Mouse (Mus musculus) hindbrain, embryonic 14.5 days (tissue): ENCODE data around the gene Shroom4. TPM values are rescaled to one million over a fixed set of nuclear protein-coding genes. Genes with fewer than 3 reads are reported as not detected.

ENCODE experiments used
- ATAC-seq: fragments of 200-750 bp; cut with Nextera tagmentation; 2 replicates; pipeline ENCODE4 v1.8.0; 2017; ENCODE audit warnings: moderate number of reproducible peaks, mild to moderate bottlenecking, moderate TSS enrichment, moderate library complexity; ENCODE audit not compliant: low FRiP score
- DNase-seq: peaks from one replicate; pipeline ENCODE4 v3.0.0-alpha.2; 2015; ENCODE audit warnings: low spot score
- H3K27ac ChIP-seq: fragments of 300-500 bp; sonication (generic); 2 replicates; pipeline ENCODE4 v1.5.1; 2014; ENCODE audit warnings: mild to moderate bottlenecking, moderate library complexity
- H3K27me3 ChIP-seq: fragments of 300-500 bp; sonication (generic); 2 replicates; pipeline ENCODE4 v1.6.1; 2014; ENCODE audit warnings: mild to moderate bottlenecking, low read length, mixed read lengths; ENCODE audit not compliant: control insufficient read depth, insufficient read depth
- H3K36me3 ChIP-seq: fragments of 300-500 bp; sonication (generic); replicated peaks from 2 replicates; pipeline ENCODE4 v1.6.1; 2014; ENCODE audit not compliant: control insufficient read depth, insufficient read depth
- H3K4me1 ChIP-seq: fragments of 300-500 bp; sonication (generic); replicated peaks from 2 replicates; pipeline ENCODE4 v1.6.1; 2014; ENCODE audit warnings: antibody characterized with exemption, low read length, mixed read lengths; ENCODE audit not compliant: control insufficient read depth, insufficient read depth
- H3K4me2 ChIP-seq: fragments of 300-500 bp; sonication (generic); replicated peaks from 2 replicates; pipeline ENCODE4 v1.6.1; 2014; ENCODE audit warnings: mild to moderate bottlenecking, moderate library complexity
- H3K4me3 ChIP-seq: fragments of 300-500 bp; sonication (generic); replicated peaks from 2 replicates; pipeline ENCODE4 v1.5.1; 2014; ENCODE audit warnings: mild to moderate bottlenecking, low read length
- H3K9ac ChIP-seq: fragments of 300-500 bp; sonication (generic); 2 replicates; pipeline ENCODE4 v1.6.1; 2014
- H3K9me3 ChIP-seq: fragments of 300-500 bp; sonication (generic); 2 replicates; pipeline ENCODE4 v1.6.1; 2016; ENCODE audit warnings: low read length; ENCODE audit not compliant: control insufficient read depth
- WGBS: fragments of 180-500 bp; shearing (Covaris S2); extraction: QIAGEN DNeasy Blood & Tissue Kit; methylation state at CpG from one replicate; pipeline ENCODE4 v1.1.7; 2014; 5-methylcytosine and 5-hydroxymethylcytosine counted together
- polyA plus RNA-seq: library from polyadenylated mRNA; unstranded; fragments of >200 nt; fragmentation: Nextera tagmentation; extraction: Ambion mirVana; gene quantifications from 2 replicates; pipeline ENCODE4 v1.2.1, GENCODE M21; 2014

Shroom4 gene
- polyA plus RNA-seq, 1 experiment from 2014 or later = 2.5 TPM

- Histone ChIP-seq H3K4me3 (no peak overlapping the region), H3K9me3 (no peaks in the 10 kb centered on the region), H3K27ac (no peak overlapping the region), H3K4me2 (no peak overlapping the region), H3K4me1 (no peaks in the 10 kb centered on the region), H3K27me3 (no peaks in the 10 kb centered on the region), H3K36me3 (no peaks in the 10 kb centered on the region), H3K9ac (no peak overlapping the region)
- WGBS = 84% methylated on average over 2 of the region's 2 CpGs
- no peak for ATAC-seq
- DNase-seq = no peak
These were observed 137.0 kb downstream of the Shroom4 start for GRCm38 (mm10) chrX:6536636-6537035.

DNA sequence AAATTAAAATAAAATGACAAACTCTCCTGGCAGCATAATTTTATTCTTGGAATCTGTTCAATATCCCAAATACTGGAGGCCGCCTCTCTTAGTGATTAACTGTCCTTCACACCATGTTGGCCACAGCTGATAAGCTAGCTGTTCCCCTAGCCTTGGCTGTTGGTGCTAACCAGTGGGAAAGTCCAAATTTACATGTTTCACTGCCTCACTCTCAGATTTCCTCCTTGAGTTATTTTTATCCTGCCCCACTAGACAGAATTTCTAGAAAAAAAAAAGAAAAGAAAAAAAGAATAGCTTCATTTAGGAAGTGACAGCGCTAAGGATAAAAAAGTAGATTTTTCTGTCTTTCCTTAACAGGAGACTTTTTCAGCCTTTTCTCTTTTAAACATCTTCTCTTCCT, 138.0 kb downstream of the Shroom4 start:
- H3K4me1 ChIP-seq = no peaks in the 10 kb centered on the region
- H3K27ac ChIP-seq = no peak overlapping the region
- no peaks in the 10 kb centered on the region for H3K36me3 ChIP-seq
- no peaks in the 10 kb centered on the region for H3K9me3 ChIP-seq
- no peak for ATAC-seq
- WGBS = 82% methylated on average over 2 of the region's 2 CpGs
- DNase-seq = no peak
- H3K4me3 ChIP-seq = no peak overlapping the region
- H3K27me3 ChIP-seq = no peaks in the 10 kb centered on the region
- no peak overlapping the region for H3K9ac ChIP-seq
- no peak overlapping the region for H3K4me2 ChIP-seq

GRCm38 (mm10) chrX:6565066-6565465, 165.4 kb downstream of the Shroom4 start:
- 83% methylated on average over 1 of the region's 1 CpGs for WGBS
- Histone ChIP-seq H3K27me3 (no peaks in the 10 kb centered on the region), H3K4me1 (no peaks in the 10 kb centered on the region)

DNA sequence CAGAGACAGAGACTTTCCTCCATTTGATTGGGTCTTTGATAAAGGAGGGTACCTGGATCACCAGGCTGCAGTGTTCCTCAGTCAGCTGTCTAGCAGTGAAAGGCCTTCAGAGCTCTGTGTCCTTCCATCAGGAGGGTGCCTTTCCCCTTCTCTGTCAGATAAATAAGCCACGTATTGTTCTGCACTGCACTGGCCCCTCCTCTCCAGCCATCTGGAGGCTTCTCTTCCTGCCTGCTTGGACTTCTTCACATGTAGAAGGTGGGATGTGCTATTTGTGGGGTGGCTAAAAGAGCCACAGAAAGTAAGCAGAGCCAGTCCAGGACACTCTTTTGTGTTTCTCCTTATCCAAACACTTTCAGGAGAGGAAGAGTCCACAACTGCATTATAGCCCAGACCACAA, 174.9 kb downstream of the Shroom4 start:
- no peak for DNase-seq
- Histone ChIP-seq H3K4me1 (no peaks in the 10 kb centered on the region), H3K9ac (no peak overlapping the region), H3K4me3 (no peak overlapping the region), H3K9me3 (no peaks in the 10 kb centered on the region), H3K27me3 (no peaks in the 10 kb centered on the region), H3K36me3 (no peaks in the 10 kb centered on the region), H3K4me2 (no peak overlapping the region), H3K27ac (no peak overlapping the region)
- 42% methylated on average over 1 of the region's 1 CpGs for WGBS
- no peak for ATAC-seq

More at GRCm38 (mm10) chrX:6565066-6565465, 165.4 kb downstream of the Shroom4 start:
- H3K36me3 ChIP-seq = no peaks in the 10 kb centered on the region
- no peak overlapping the region for H3K4me3 ChIP-seq
- H3K27ac ChIP-seq = no peak overlapping the region
- H3K4me2 ChIP-seq = no peak overlapping the region
- no peak overlapping the region for H3K9ac ChIP-seq
- DNase-seq = no peak
- H3K9me3 ChIP-seq = no peaks in the 10 kb centered on the region
- no peak for ATAC-seq

GRCm38 (mm10) chrX:6577001-6577400, 177.3 kb downstream of the Shroom4 start:
- ATAC-seq (no peak), DNase-seq (no peak)
- H3K36me3 ChIP-seq = no peaks in the 10 kb centered on the region
- H3K9ac ChIP-seq = no peak overlapping the region
- no peak overlapping the region for H3K4me3 ChIP-seq
- whole genome bisulfite sequencing = 42% methylated on average over 7 of the region's 7 CpGs
- H3K4me2 ChIP-seq = no peak overlapping the region
- no peaks in the 10 kb centered on the region for H3K27me3 ChIP-seq
- H3K9me3 ChIP-seq = no peaks in the 10 kb centered on the region
- H3K27ac ChIP-seq = no peak overlapping the region
- no peaks in the 10 kb centered on the region for H3K4me1 ChIP-seq

- H3K9ac ChIP-seq = no peak overlapping the region
- DNase-seq (no peak), ATAC-seq (no peak)
- H3K9me3 ChIP-seq = no peaks in the 10 kb centered on the region
- H3K36me3 ChIP-seq = no peaks in the 10 kb centered on the region
- H3K4me2 ChIP-seq = no peak overlapping the region
- no peak overlapping the region for H3K4me3 ChIP-seq
- no peaks in the 10 kb centered on the region for H3K4me1 ChIP-seq
- H3K27me3 ChIP-seq = no peaks in the 10 kb centered on the region
- WGBS = 82% methylated on average over 6 of the region's 6 CpGs
- no peak overlapping the region for H3K27ac ChIP-seq
These were observed 181.0 kb downstream of the Shroom4 start for GRCm38 (mm10) chrX:6580671-6581070.

GRCm38 (mm10) chrX:6581181-6581580, 181.5 kb downstream of the Shroom4 start:
- no peaks in the 10 kb centered on the region for H3K9me3 ChIP-seq
- H3K36me3 ChIP-seq = no peaks in the 10 kb centered on the region
- no peaks in the 10 kb centered on the region for H3K4me1 ChIP-seq
- no peak overlapping the region for H3K9ac ChIP-seq
- H3K27ac ChIP-seq = no peak overlapping the region
- no peak overlapping the region for H3K4me3 ChIP-seq
- DNase-seq (no peak), ATAC-seq (no peak)
- no peak overlapping the region for H3K4me2 ChIP-seq
- no peaks in the 10 kb centered on the region for H3K27me3 ChIP-seq
- WGBS = 66% methylated on average over 1 of the region's 1 CpGs

DNA sequence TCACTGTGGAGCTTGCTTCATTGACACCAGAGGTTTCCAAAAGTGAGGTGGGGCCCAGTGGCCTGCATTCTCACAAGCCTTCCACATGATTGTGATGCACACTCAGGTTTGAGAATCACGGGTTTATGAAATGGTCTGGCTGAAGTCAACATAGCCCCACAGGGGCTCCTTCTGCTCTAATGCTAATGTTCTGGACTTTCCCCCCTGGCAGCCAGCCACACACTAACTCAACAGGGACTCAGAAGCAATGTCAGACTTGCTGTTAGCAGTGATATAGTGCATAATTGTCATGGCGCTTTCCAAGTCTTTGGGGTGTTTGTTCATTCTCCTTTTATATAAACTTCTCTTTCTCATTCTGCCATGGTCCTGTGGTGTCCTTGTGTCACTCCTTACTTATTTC, 183.0 kb downstream of the Shroom4 start:
- no peaks in the 10 kb centered on the region for H3K36me3 ChIP-seq
- 66% methylated on average over 2 of the region's 2 CpGs for WGBS
- H3K9ac ChIP-seq = no peak overlapping the region
- H3K4me3 ChIP-seq = no peak overlapping the region
- H3K4me1 ChIP-seq = no peaks in the 10 kb centered on the region
- no peaks in the 10 kb centered on the region for H3K27me3 ChIP-seq
- DNase-seq = no peak
- H3K9me3 ChIP-seq = no peaks in the 10 kb centered on the region
- no peak overlapping the region for H3K27ac ChIP-seq
- no peak overlapping the region for H3K4me2 ChIP-seq
- no peak for ATAC-seq

GRCm38 (mm10) chrX:6594183-6594582, 194.5 kb downstream of the Shroom4 start:
- no peak overlapping the region for H3K4me3 ChIP-seq
- no peaks in the 10 kb centered on the region for H3K4me1 ChIP-seq
- H3K27me3 ChIP-seq = no peaks in the 10 kb centered on the region
- ATAC-seq = no peak
- H3K9ac ChIP-seq = no peak overlapping the region
- no peak for DNase-seq
- H3K36me3 ChIP-seq = no peaks in the 10 kb centered on the region
- no peaks in the 10 kb centered on the region for H3K9me3 ChIP-seq
- no peak overlapping the region for H3K4me2 ChIP-seq
- H3K27ac ChIP-seq = no peak overlapping the region
- 90% methylated on average over 3 of the region's 3 CpGs for WGBS

DNA sequence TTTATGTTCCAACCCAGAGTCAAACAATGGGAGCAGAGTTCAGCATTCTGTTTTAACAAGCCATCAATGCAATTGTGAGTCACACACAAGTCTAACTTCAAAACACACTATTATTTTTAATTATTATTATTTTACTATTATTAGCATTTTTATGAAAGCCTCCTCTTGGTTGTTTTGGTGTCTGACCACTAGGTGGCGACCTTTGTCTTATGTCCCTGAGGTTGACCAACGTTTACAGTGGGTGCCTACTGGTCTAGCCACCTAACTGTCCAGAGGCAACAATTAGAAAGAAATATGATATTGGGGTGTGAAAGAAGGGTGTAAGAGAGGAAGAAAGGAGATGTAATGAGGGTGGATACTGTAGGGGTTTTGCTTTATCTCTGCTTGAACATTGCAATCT, 254.4 kb downstream of the Shroom4 start:
- H3K36me3 ChIP-seq = no peaks in the 10 kb centered on the region
- no peak overlapping the region for H3K4me3 ChIP-seq
- H3K4me2 ChIP-seq = no peak overlapping the region
- ATAC-seq (no peak), DNase-seq (no peak)
- H3K27me3 ChIP-seq = no peaks in the 10 kb centered on the region
- H3K27ac ChIP-seq = no peak overlapping the region
- no peaks in the 10 kb centered on the region for H3K4me1 ChIP-seq
- WGBS = 4% methylated on average over 2 of the region's 2 CpGs
- no peak overlapping the region for H3K9ac ChIP-seq
- no peaks in the 10 kb centered on the region for H3K9me3 ChIP-seq
